Mouse (Mus musculus) right cerebral cortex, adult 2 months (tissue): Measurements from ENCODE around the gene Ms4a18.
A peak's percentile ranks its signal among the peaks of the same experiment; 100 is the strongest.
"Not testable (repeated sequence)": the region's sequence is repeated elsewhere in the genome, so short reads cannot be mapped to it uniquely, and the experiment has no call there.

ENCODE experiments used
- DNase-seq, 2 experiments: peaks; one replicate each; pipeline ENCODE4 v3.0.0; 2021 to 2022; ENCODE audit warnings: low spot score in 2 of 2

Gene Ms4a18

GRCm38 (mm10) chr19:11017891-11018290 lies at the start of gene Ms4a18:
TSS of gene Ms4a18 (minus strand) at chr19:11018031.
- DNase-seq, result no peak

DNA sequence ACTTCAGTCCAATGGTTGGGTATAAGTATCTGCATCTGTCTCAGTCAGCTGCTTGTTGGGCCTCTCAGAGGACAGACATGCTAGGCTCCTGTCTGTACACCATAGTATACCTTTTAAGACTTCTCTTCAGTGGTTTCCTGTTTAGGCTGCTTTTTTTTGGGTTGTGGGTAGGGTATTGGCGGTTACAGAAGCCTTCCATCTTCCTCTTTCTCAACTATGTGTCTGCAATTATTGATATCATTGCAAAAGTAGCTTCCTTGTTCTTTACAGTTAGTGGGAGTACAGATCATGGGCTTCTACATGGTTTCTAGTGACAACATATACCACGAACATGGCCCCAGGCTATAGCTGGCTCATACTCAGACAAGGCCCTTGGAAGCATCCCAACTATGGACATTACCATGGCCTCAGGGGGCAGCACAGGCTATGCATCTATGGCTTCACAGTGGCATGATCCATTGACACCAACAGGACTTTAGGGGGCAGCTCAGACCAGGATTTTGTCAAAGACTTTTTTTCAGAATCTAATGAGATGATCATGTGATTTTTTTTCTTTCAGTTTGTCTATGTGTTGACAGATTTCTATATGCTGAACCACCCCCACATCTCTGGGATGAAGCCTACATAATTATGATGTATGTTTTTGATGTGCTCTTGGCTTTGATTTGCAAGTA lies 47.5 kb upstream of the Ms4a18 start:
- DNase-seq, result no peak

GRCm38 (mm10) chr19:11060900-11061299 lies 43.1 kb upstream of the Ms4a18 start:
- no peak for DNase-seq

DNA sequence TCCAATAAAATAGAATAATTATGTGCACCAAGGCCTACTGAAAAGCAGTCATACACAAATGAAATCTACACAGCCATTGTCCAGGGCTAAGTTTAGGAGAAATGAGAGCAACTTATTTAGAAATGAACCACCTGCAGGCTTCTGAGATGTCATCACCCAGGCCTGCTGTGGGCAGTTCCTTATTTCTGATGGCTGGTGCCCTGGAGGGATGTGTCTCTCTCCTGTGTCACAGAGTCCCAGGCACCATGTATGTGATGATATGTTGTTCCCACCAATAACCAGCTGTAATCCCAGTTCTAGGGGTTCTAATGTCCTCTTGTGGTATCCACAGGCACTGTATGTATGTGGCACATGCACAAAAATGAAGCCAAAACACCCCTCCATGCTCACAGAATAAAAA lies 42.1 kb upstream of the Ms4a18 start:
- DNase-seq, result no peak

- DNase-seq, result not testable (repeated sequence)
Observed at GRCm38 (mm10) chr19:11055700-11056099, 37.9 kb upstream of the Ms4a18 start.

DNA sequence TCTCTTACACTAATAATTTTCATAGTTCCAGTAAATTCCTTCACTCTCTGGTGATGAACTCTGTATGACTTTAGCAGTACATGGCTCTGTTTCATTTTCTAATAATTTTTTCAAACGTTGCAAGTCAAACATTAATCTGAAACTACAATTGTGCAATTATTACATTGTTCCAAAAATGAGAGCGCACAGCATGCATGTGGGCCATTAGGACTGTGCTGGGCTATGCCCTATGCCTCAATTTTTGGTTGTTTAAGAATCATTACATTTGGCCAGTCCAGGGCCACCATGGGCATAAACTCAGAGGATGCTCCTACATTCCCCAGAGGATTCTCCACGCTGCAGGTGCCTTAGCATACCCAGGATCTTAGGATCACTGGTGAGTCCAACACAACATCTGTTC lies 35.4 kb upstream of the Ms4a18 start:
- no peak for DNase-seq

- no peak for DNase-seq
Observed at GRCm38 (mm10) chr19:11052877-11053276, 35.0 kb upstream of the Ms4a18 start.

GRCm38 (mm10) chr19:11050286-11050685 lies 32.5 kb upstream of the Ms4a18 start:
- no peak for DNase-seq

- DNase-seq, result no peak
Observed at GRCm38 (mm10) chr19:11049426-11049825, 31.6 kb upstream of the Ms4a18 start.

DNA sequence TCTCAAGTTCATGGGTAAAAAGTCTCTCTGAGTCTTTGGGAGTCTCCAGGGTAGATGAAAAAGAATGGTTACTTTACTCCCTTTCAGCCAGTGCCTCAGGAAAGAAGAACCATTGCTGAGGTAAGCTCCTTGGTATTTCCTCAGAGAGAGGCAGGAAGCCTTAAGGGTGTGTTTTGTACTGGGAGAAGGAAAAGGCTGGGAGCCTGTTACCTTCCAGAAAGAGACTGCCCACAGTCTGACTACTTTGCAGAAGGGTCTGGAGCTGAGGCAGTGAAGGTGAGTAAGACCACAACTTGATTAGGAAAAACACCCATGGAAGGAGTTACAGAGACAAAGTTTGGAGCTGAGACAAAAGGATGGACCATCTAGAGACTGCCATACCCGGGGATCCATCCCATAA lies 30.7 kb upstream of the Ms4a18 start:
- DNase-seq, result no peak

GRCm38 (mm10) chr19:11048009-11048408 lies 30.2 kb upstream of the Ms4a18 start:
- DNase-seq, result no peak

- peak in 1 of 2 experiments; percentile 15 for DNase-seq
Observed at GRCm38 (mm10) chr19:11044996-11045711, 27.3 kb upstream of the Ms4a18 start.

DNA sequence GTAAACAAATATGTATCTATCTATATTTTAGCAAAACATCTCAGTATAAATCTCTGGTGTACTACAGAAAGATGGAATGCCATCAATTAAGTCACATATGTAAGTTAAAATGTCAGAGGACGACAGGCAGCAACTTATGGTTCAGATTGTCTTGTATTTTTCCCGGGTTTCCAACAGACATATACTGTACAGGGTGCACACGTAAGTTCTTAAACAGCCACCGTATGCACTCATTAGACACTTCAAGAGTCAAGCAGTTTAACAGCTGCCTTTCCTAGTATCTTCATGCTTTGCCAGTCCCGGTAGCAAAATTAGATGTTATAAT lies 26.8 kb upstream of the Ms4a18 start:
- DNase-seq, result no peak

GRCm38 (mm10) chr19:11037570-11037969 lies 19.7 kb upstream of the Ms4a18 start:
- no peak for DNase-seq

DNA sequence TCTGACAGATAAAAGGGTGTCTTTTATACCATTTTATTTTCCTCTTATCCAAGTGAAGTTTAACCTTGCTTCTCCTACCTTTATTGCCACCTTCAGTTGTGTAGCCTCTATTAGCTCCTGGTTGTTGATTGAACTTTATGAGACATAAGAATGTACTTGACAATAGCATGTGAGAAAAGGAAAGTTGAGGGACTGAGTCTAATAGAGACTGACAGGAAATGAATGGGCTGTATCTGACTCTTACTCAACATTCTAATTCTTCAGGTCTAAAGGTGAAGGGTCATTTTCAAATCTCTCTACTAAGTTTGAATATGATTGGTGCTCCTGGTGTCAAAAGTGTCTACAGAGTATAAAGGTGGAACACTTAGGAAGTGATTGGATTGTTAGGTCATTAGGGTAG lies 4.6 kb upstream of the Ms4a18 start:
- no peak for DNase-seq

DNA sequence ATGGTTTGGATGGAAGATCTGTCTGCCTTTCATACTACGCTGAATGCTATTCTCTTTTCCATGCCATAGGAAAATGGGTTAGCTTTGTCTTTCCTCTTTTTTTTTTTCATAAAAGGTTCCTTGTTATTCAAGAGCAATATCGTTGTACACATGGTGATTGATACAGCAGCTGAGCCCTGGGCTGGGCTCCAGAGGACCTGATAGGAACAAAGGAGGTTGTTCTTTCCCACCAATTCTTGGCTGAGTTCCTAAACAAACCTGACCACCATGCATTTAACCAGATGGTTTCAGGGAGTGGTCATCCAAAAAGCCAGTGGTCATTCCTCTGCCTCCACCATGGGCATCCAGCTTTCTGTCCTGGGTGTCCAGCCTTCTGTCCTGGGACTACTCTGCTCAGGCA lies 580 bp downstream of the Ms4a18 start:
- no peak for DNase-seq

DNA sequence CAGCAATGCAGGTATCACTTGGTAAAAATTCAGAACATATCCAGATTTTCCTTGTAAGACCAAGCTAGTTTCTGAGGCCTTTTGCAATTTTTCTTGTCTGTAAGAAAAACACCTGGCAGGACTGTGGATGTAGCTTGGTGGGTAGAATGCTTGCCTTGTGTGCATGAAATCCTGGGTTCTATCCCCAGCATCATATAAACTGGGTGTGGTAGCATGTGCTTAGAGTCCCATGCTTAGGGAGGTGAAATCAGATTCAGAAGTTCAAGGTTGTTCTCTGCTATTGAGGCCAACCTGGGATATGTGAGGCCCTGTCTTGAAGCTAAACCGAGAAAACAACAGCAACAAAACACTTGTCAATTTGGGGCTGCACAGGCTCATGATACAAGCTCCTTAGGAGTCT lies 1.8 kb downstream of the Ms4a18 start:
- DNase-seq, result no peak

DNA sequence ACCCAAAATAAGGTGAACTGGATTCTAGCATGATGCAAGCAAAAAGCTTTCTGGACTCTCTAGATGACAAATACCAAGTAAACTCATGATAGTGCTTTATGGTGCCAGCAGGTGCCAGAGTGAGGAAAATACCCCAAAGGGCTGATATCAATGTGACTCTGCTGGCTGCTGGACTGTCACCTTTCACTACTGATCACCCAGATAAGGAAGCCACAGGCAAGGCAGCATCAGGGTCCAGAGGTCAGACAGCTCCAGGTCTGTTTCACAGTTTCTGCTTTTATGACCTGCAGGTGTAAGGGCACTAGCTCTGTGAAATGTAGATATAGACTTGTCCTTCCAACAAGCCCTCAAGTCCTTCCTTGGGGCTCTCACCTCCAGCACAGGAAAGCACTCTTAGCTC lies 2.4 kb downstream of the Ms4a18 start:
- DNase-seq, result no peak

GRCm38 (mm10) chr19:10993150-10993549 lies 24.7 kb downstream of the Ms4a18 start, which contains the start of gene Ms4a15:
TSS of gene Ms4a15 (minus strand) at chr19:10993250.
- no peak for DNase-seq

- DNase-seq, result no peak
Observed at GRCm38 (mm10) chr19:10991911-10992310, 25.9 kb downstream of the Ms4a18 start.

DNA sequence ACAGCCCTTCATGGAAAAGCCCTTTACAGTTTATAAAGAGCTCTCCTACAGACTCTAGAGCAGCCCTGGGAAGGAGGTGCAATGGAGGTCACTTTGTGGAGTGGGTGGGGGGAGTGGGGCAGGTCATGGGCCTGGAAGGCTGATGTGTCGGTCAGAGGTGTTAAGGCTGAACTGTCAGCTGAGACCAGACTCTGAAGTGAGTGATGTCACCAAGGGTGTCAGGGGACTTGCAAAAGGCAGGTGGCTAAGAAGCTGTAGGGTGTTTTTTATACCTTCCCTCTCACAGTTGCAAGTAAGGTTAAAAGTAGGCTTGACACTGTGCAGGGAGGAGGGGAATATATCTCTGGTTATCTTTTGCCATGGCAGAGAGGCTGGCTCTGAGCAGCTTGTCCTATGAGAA lies 27.1 kb downstream of the Ms4a18 start:
- no peak for DNase-seq

GRCm38 (mm10) chr19:10988563-10988962 lies 29.3 kb downstream of the Ms4a18 start:
- no peak for DNase-seq

GRCm38 (mm10) chr19:10985889-10986288 lies 31.9 kb downstream of the Ms4a18 start:
- DNase-seq, result no peak

DNA sequence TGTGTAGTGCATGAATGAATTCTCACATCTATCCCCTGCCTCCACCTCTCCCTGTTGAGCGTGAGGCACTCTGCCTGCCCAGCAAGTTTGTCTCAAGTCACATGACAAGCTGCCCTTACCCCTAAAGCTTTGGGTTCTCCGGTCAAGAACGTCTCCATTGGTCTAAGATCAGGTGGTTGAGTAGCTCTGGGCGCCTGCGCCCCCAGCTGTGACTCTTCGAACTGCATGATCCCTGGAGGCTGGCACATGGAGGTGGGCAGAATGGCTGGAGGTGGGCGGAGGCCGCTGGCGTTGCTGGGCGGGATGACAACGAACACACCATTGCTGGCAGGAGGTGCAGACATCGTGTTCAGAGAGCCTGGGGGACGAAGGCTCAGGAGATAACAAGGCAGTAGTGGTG lies 33.3 kb downstream of the Ms4a18 start:
- no peak for DNase-seq
